Mouse (Mus musculus): ENCODE measurements at regions not wholly inside any gene's neighbourhood (a gene's known extent, or its start where the extent isn't known, plus 50 kb on each side); places are given as distances from the start of the nearest gene placed in this dataset.
"Not testable (repeated sequence)": the region's sequence is repeated elsewhere in the genome, so short reads cannot be mapped to it uniquely, and the experiment has no call there.

DNA sequence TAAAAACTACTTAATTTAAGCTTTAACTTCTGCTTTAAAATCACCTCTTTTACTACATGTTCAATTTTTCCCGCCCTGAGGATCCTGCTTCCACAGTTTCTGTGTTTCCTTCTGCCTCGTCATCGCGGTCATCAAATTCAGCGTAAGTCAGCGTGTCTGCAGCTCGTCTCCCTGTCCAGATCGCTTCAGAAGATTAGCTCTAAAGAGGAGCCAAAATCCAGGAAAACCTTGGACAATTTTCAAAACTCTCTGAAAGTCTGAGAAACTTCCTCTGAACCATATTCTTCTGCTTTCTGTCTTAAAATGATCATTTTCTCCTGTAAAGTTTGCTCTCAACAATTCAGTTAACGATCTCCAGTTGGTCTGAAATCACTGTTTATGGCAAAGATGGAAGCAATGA lies 196.2 kb upstream of the Speer4f2 start:
- no peak for DNase-seq (ENCODE audit: low read depth, low spot score)

DNA sequence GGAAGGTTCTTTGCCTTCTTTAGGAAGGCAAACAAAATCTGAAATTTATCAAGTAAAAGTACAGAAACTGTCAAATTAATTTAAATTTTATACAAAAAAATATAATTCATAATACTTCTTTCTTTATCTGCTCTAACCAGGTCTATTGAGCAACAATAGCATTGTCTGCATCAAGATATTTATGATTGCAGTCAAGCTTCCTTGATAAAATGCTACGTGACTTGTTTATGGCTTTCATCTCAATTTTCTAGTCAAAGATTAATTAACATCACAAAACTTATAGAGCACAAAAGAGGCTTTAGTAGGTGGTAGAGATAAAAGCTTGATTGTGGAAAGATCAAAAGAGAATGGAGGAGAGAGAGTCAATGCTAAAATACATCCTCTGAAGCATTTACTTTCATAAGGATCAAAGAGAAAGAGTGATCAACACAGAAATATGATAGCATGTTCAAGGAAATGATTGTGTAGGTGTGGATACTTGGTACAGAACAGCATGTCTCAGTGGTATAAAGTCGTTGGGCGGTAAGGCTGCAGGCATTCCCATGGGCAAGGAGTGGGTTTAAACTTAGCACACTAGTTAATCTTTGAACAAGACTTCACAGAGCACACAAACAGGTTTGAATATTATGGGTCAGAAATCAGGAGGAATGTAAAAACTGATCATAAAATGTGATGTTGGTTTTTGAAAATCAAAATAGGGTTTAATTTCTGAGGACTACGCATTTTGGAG lies 164.3 kb upstream of the Speer4f2 start:
- DNase-seq (ENCODE audit: low read depth, low spot score), result no peak

GRCm38 (mm10) chr5:17210723-17211245 lies 162.2 kb upstream of the Speer4f2 start:
- DNase-seq (ENCODE audit: low read depth, low spot score), result no peak

DNA sequence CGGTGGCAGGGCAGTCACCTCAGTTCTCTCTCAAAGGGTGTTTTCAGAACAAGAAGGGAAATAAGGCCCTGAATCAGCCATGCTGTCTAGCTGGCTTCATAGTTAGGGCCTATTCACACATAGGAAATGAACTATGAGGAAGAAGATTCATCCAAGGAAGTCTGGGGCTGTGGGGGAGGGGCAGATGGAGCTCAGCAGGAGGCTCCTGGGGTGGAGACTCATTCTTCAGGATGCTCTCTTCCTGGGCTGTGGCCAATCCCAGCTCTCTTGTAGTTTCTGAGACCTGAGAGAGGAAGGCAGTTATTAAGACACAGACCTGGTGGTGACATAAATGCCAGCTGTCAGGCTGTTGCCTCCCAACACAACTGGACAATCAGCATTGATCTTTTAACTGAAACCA lies 149.4 kb upstream of the Speer4f2 start:
- DNase-seq (ENCODE audit: low read depth, low spot score), result not testable (repeated sequence)

DNA sequence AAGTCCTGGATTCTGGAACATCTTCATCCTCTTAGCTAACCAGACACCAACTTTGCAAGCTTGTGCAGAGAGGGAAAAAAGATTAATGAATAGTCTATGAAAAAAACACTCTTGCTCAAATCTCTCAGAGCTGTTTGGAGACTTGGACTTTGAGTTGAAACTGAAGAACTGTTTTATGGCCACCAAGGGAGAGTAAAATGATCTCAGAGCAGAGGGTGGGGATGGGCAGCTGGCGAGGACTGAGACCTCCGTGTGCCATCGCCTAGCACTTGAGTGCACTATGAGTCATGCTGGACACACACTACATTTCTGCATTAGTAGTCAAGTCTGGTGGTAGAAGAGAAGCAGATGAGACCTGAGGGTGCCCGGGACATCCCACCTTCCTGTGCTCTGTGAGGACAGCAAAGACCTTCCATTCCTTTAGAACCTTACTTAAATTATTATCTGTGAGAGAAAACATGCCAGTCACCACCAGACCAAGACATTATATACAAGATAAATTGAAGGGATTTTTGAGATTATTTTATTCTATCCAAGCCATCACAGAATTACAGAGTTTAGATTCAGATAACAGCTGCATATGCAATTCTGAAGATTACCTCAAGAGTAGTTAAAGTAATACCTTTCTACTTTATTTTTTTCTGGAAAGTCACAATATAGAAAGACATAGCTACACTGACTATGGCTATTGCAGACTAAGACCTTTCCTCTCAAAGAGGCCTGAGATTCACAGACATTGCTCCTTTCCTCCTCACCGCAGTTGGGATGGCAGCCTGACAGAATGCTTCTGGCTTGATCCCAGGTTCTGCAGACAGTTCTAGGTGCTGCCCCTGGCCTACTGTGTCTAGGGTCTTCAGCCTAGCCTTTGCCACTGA lies 125.0 kb upstream of the Speer4f2 start:
- DNase-seq (ENCODE audit: low read depth, low spot score), result no peak

GRCm38 (mm10) chr5:17260541-17261325 lies 112.2 kb upstream of the Speer4f2 start:
- DNase-seq (ENCODE audit: low read depth, low spot score), result no peak

DNA sequence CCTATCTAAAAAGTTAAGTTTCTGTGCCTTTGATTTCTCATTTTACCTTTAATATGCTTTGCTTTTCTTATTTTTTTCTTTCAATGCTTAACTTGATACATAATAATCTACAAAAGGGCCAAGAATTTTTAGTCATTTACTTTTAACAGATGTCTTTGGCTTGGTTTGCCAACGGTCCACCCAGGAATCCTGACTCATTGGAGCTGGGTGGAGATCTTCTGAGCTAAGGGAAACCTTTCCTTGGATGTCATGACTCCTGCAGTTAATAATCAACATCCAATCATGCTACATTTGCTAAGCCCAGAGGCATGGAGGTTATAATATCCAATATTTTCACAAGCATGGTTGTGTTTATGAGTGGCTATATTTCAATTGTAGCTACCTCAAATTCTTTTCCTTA lies 110.9 kb upstream of the Speer4f2 start:
- no peak for DNase-seq (ENCODE audit: low read depth, low spot score)

- DNase-seq (ENCODE audit: low read depth, low spot score), result no peak
These were observed 101.8 kb upstream of the Speer4f2 start for GRCm38 (mm10) chr5:17271153-17271552.

- DNase-seq (ENCODE audit: low read depth, low spot score), result no peak
These were observed 101.1 kb upstream of the Speer4f2 start for GRCm38 (mm10) chr5:17271722-17272479.

DNA sequence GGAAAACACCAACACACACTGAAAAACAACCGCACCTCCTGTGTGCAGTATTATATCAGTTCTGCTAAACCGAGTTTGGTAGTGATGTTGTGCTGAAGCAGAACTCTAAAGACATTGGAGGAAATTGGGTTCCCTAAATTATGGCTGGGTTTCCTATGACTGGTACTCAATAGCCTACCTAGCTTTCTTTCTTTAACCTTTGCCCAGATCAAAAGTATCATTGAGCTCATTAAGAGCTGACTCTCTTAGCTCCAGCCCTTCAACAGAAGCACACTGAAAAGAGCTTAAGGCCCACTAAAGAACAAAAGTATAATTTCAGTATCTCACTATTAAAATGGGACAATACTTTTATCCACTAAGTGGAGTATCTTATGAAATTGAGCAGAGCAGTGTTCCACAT lies 97.6 kb upstream of the Speer4f2 start:
- no peak for DNase-seq (ENCODE audit: low read depth, low spot score)

GRCm38 (mm10) chr5:17276782-17277578 lies 96.0 kb upstream of the Speer4f2 start:
- no peak for DNase-seq (ENCODE audit: low read depth, low spot score)

- DNase-seq (ENCODE audit: low read depth, low spot score), result no peak
These were observed 92.8 kb upstream of the Speer4f2 start for GRCm38 (mm10) chr5:17280203-17280602.

DNA sequence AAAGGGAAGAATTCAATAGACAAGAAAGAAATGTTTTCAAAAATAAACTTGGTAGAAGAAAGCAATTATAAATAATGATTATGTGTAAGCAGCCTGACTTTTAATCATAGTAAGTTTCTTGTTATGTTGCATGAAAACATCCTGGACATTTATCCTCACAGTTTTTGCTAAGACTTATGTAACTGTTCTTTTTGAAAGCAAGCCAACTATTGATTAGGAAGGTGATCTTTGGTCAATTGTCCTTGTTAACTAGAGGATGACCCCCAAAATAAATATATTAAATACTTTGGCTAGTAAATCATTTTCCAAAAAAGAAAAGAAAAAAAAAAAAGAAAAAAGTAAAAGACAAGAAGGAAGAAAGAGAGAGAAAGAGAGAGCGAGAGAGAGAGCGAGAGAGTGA lies 92.0 kb upstream of the Speer4f2 start:
- no peak for DNase-seq (ENCODE audit: low read depth, low spot score)

- DNase-seq (ENCODE audit: low read depth, low spot score), result no peak
These were observed 84.0 kb upstream of the Speer4f2 start for GRCm38 (mm10) chr5:17289028-17289427.

GRCm38 (mm10) chr5:17292559-17292958 lies 80.4 kb upstream of the Speer4f2 start:
- DNase-seq (ENCODE audit: low read depth, low spot score), result no peak

DNA sequence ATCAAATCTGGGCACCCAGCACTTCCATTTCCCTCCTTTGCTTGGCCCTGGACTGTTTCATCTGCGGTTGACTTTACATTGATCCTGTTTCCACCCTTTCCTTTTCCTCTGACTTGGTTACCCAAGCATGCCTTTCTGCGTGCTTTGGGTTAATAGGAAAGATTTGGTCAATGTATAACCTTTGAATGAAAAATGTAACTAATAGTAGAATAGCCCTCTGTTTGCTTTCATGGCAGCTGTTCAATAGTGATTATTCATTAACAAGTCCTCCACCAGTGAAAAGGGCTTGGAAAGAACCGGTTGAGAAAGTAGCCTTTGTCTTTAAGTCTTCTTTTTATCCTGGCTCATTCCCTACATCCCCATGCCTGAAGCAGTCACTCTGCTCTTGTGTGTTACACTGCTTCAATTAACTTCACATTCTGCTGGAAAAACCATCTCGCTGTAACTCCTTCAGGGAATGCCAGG lies 76.4 kb upstream of the Speer4f2 start:
- DNase-seq (ENCODE audit: low read depth, low spot score), result no peak

- DNase-seq (ENCODE audit: low read depth, low spot score), result no peak
These were observed 73.1 kb upstream of the Speer4f2 start for GRCm38 (mm10) chr5:17299846-17300245.

DNA sequence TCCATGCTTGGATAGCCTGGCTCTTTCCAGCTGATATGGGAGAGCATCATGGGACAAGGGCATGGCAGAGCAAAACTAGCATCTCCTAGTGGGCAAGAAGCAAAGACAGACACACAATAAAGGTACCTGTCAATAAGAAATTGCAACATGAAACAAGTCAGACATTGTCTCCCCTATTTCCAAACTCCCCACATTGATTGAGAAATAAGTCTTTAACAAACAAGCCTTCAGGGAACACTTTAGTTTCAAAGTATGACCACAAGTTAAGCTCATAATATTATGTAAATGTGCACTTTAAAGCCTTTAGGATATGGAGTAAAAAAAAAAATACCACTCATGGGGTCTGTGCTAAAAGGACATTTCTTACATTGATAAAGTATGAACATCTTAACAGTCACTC lies 51.5 kb upstream of the Speer4f2 start:
- DNase-seq (ENCODE audit: low read depth, low spot score), result no peak

All from WW6 (cell line).